Comparison of ENCODE assay signal across 8 mouse cellular contexts in the genomic region with DNA sequence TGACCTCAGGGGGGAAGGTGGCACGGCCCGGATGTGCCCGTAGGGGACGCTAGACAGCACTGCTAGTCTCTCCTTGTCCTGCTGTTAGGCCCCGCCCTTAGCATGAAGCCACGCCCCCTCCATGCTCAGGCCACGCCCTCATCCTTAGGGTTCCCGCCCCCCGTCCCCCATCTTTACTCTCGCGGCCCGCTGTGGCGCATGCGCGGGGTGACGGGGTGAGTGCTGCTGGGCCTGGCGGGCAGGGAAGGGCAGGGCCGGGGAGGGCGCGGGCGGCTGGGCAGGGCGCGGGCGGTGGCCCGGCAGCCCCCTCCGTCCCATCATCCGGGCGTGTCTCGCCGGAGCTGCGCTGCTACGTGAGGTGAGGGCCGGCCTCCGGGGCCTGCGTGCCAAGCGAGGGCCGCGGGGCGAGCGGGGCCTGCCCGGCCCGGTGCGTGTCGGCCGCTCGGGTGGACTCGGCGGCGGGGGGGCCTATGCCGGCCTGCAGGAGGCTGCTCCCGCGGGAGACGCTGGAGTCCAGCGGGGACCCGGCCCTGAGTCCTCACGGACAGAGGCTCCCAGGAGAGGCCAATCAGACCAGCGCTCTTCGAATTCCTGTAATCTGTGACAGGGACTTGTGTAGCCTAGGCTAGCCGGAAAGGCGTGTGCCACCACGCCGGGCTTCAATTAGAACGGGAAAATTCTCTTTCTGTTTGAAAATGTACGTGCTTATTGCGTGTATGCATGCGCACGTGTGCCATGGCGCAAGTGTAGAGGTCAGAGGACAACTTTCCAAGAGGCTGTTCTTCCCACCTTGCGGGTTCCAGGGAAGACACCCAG. TPM values are rescaled to one million over a fixed set of nuclear protein-coding genes. Genes with fewer than 3 reads are reported as not detected.
DNase-seq lines count a peak whose midpoint lies in the region; ATAC-seq lines count a peak whose summit lies in the region.

No protein-coding gene starts in this region.

- peak; percentile 82 for ATAC-seq in erythroid progenitor cell, adult 5-6 weeks (replicated peaks; ENCODE audit: low FRiP score, poor library complexity, severe bottlenecking)
- peak; percentile 94 for ATAC-seq in heart, embryonic 14.5 days (ENCODE audit: insufficient number of reproducible peaks, insufficient read depth, low FRiP score, low read depth)
- ATAC-seq in liver, embryonic 13.5 days (ENCODE audit: low read depth): peak; percentile 95
- peak; percentile 97 for ATAC-seq in stomach, embryonic 16.5 days (ENCODE audit: insufficient read depth, low FRiP score)

- under 1% methylated on average over 69 of the region's 69 CpGs for WGBS in heart, embryonic 14.5 days
- WGBS in liver, embryonic 13.5 days (ENCODE audit: insufficient replicate concordance): under 1% methylated on average over 69 of the region's 69 CpGs
- WGBS in stomach, embryonic 16.5 days: under 1% methylated on average over 66 of the region's 69 CpGs

- peaks cover 14% of the 10 kb centered on the region for H3K36me3 ChIP-seq in heart, embryonic 14.5 days (ENCODE audit: control insufficient read depth, insufficient read depth, low read length)
- H3K36me3 ChIP-seq in liver, embryonic 13.5 days: peaks cover 9% of the 10 kb centered on the region
- H3K36me3 ChIP-seq in stomach, embryonic 16.5 days (ENCODE audit: control insufficient read depth, insufficient read depth, low read length): no peaks in the 10 kb centered on the region; the same call in none of the 2 replicates

- H3K9ac ChIP-seq in heart, embryonic 14.5 days (ENCODE audit: low read length): peak overlapping the region; percentile 96
- peak overlapping the region; percentile 90 for H3K9ac ChIP-seq in liver, embryonic 13.5 days
- H3K9ac ChIP-seq in stomach, embryonic 16.5 days (ENCODE audit: low read length): peak overlapping the region; percentile 94

- peak overlapping the region; percentile 89 to 95 for H3K4me3 ChIP-seq in heart, embryonic 14.5 days (ENCODE audit: control insufficient read depth in 1 of 2, insufficient read depth in 1 of 2, low read depth in 1 of 2, low read length in 2 of 2)
- peak overlapping the region; percentile 73 for H3K4me3 ChIP-seq in liver, embryonic 13.5 days (replicated peaks)
- H3K4me3 ChIP-seq in stomach, embryonic 16.5 days (replicated peaks; ENCODE audit: low read length): peak overlapping the region; percentile 77

- DNase-seq in CD4-positive helper T cell, adult 2 months (ENCODE audit: low read depth, low spot score): peak; percentile 95
- peak; percentile 77 for DNase-seq in brain, embryonic 18.5 days (ENCODE audit: low read depth, low spot score)
- peak; percentile 97 for DNase-seq in kidney, postnatal 14 days
- peak; percentile 95 for DNase-seq in liver, embryonic 13.5 days
- peak; percentile 99 for DNase-seq in neural tube, embryonic 10.5 days (ENCODE audit: extremely low spot score, low spot score)

- H3K4me2 ChIP-seq in heart, embryonic 14.5 days (ENCODE audit: low read length): peak overlapping the region; percentile 78
- peak overlapping the region; percentile 96 for H3K4me2 ChIP-seq in liver, embryonic 13.5 days
- H3K4me2 ChIP-seq in stomach, embryonic 16.5 days (ENCODE audit: low read depth, low read length): peak overlapping the region; percentile 64

- peak overlapping the region; percentile 77 to 87 for H3K27ac ChIP-seq in heart, embryonic 14.5 days (replicated peaks in 1 of 2; ENCODE audit: control insufficient read depth in 1 of 2, insufficient read depth in 1 of 2, low read depth in 2 of 2, low read length in 2 of 2)
- H3K27ac ChIP-seq in liver, embryonic 13.5 days: peak overlapping the region; percentile 92
- peak overlapping the region; percentile 84 for H3K27ac ChIP-seq in stomach, embryonic 16.5 days (ENCODE audit: low read length)

- no peaks in the 10 kb centered on the region for H3K27me3 ChIP-seq in heart, embryonic 14.5 days (ENCODE audit: control insufficient read depth, insufficient read depth, low read length)
- H3K27me3 ChIP-seq in liver, embryonic 13.5 days: no peaks in the 10 kb centered on the region
- H3K27me3 ChIP-seq in stomach, embryonic 16.5 days (ENCODE audit: control insufficient read depth, insufficient read depth, low read length): no peaks in the 10 kb centered on the region

- H3K4me1 ChIP-seq in heart, embryonic 14.5 days (ENCODE audit: control insufficient read depth in 2 of 2, insufficient read depth in 2 of 2, low read length in 2 of 2): peaks cover 5 to 20% of the 10 kb centered on the region in 2 experiments; a peak in 3 of 4 replicates
- H3K4me1 ChIP-seq in liver, embryonic 13.5 days (replicated peaks): peaks cover 60% of the 10 kb centered on the region
- peaks cover 15% of the 10 kb centered on the region; the same call in 1 of the 2 replicates for H3K4me1 ChIP-seq in stomach, embryonic 16.5 days (ENCODE audit: control insufficient read depth, insufficient read depth, low read length)

- no peaks in the 10 kb centered on the region for H3K9me3 ChIP-seq in heart, embryonic 14.5 days (ENCODE audit: control insufficient read depth, low read length)
- H3K9me3 ChIP-seq in liver, embryonic 13.5 days (replicated peaks): no peaks in the 10 kb centered on the region
- no peaks in the 10 kb centered on the region for H3K9me3 ChIP-seq in stomach, embryonic 16.5 days (replicated peaks; ENCODE audit: control insufficient read depth, low read length)

RNA-seq across cellular contexts. Expression of a gene that starts 0.5 kb away (rescaled TPM):
- 46.1 and 51.2 TPM in 2 replicates for total RNA-seq in erythroid progenitor cell, adult 5-6 weeks (2015; ENCODE audit: low replicate concordance)
- 12.1 and 18.3 TPM in 2 replicates for total RNA-seq in erythroid progenitor cell, adult 5-6 weeks (2017; ENCODE audit: low replicate concordance)
- polyA plus RNA-seq in heart, embryonic 14.5 days (2014; fragmentation: Nextera tagmentation; extraction: Ambion mirVana): 24.8 and 27.2 TPM in 2 replicates
- 21.5 and 24.6 TPM in 2 replicates for polyA plus RNA-seq in liver, embryonic 13.5 days (2015; fragmentation: Nextera tagmentation; extraction: Ambion mirVana)
- 30.0 and 33.4 TPM in 2 replicates for polyA plus RNA-seq in stomach, embryonic 16.5 days (2015; fragmentation: Nextera tagmentation; extraction: Ambion mirVana)

RNA-seq across cellular contexts. Expression of a gene that starts 18.6 kb away (rescaled TPM):
- total RNA-seq in erythroid progenitor cell, adult 5-6 weeks (2015; ENCODE audit: low replicate concordance): not detected in 2 replicates
- not detected in 2 replicates for total RNA-seq in erythroid progenitor cell, adult 5-6 weeks (2017; ENCODE audit: low replicate concordance)
- polyA plus RNA-seq in heart, embryonic 14.5 days (2014; fragmentation: Nextera tagmentation; extraction: Ambion mirVana): not detected in 2 replicates
- polyA plus RNA-seq in liver, embryonic 13.5 days (2015; fragmentation: Nextera tagmentation; extraction: Ambion mirVana): not detected in 2 replicates
- polyA plus RNA-seq in stomach, embryonic 16.5 days (2015; fragmentation: Nextera tagmentation; extraction: Ambion mirVana): 0.17 TPM in 1 of 2 replicates, not detected in the other

RNA-seq across cellular contexts. Expression of a gene that starts 18.7 kb away (rescaled TPM):
- total RNA-seq in erythroid progenitor cell, adult 5-6 weeks (2015; ENCODE audit: low replicate concordance): 27.2 and 40.0 TPM in 2 replicates
- 15.8 and 51.1 TPM in 2 replicates for total RNA-seq in erythroid progenitor cell, adult 5-6 weeks (2017; ENCODE audit: low replicate concordance)
- polyA plus RNA-seq in heart, embryonic 14.5 days (2014; fragmentation: Nextera tagmentation; extraction: Ambion mirVana): 65.5 and 68.2 TPM in 2 replicates
- polyA plus RNA-seq in liver, embryonic 13.5 days (2015; fragmentation: Nextera tagmentation; extraction: Ambion mirVana): 15.5 and 21.7 TPM in 2 replicates
- 28.4 and 32.8 TPM in 2 replicates for polyA plus RNA-seq in stomach, embryonic 16.5 days (2015; fragmentation: Nextera tagmentation; extraction: Ambion mirVana)

Comparison
In these comparisons a context has a peak if more than half of its experiments do, and no peak if none do; other contexts are left out.
1. Peak in every context shown above with its lines: DNase-seq, ATAC-seq, H3K4me3 ChIP-seq and H3K27ac ChIP-seq.